Mouse (Mus musculus) kidney, adult 2 months (tissue): Measurements from ENCODE around the gene Ppm1h.

Experiments
- CTCF ChIP-seq: fragments of 200-500 bp; conservative IDR thresholded peaks from 2 replicates; pipeline ENCODE4 v1.5.1; 2011; ENCODE audit warnings: low read depth, mild to moderate bottlenecking, control low read depth, low read length, moderate library complexity, mixed read lengths; ENCODE audit not compliant: insufficient read depth, insufficient read length
- POLR2A ChIP-seq: fragments of 200-500 bp; IDR thresholded peaks from one replicate; pipeline ENCODE4 v1.6.1; 2011; ENCODE audit warnings: low read depth, low read length, control low read depth

GRCm38 (mm10) chr10:122854571-122854970 lies 176.0 kb downstream of the Ppm1h start:
- TF ChIP-seq CTCF (no peak), POLR2A (no peak)
